Mouse (Mus musculus): Measurements from ENCODE around the gene Nab2.

Nab2 gene

DNA sequence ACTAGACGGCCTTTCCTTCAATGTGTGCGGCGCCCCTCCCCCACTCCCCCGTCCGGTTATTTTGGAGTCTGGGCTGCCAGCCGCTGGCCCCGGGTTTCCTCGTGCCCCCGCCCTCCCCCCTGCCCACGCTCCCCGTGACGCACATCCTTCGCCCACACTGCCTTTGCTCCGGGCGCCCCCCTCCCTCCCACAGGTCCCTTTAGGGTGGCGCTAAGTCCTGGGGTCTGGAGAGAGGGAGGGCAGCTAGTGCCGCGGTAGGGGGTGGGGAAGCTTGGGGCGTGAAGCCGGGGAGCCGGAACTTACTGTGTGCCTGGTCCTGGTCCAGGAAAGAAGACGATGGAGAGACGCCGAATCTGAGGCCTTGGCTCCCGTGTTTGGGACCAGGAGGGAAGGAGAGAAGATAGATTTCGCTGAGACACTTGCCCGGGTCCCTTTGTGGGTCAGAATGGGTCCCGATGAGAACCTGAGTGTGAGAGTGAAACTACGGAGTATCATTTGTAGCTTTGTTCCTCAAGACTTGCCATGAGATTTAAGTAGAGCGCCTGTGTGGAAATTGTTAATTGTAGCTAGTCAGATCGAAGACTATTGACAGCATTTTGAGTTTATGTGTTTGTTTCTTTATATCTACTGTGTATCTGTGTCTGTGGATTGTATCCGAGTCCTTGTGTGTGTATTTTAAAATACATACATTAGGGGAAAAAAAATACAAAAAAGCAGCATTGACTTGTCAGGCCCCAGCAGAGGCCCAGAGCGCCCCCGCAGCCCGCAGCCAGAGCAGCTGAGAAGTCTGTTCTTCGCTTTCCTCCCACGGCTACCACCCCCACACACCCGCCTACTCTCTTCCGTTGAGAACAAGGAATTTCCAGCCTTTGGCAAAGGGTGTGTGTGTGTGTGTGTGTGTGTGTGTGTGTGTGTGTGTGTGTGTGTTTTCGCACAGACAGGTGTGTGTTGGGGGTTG is at the start of gene Nab2:
Gene Nab2 (minus strand): TSS at position 476 of the 958 bp plus-strand sequence.
- peak; percentile 73 to 79 for DNase-seq (ENCODE audit: low spot score in 2 of 2)

DNA sequence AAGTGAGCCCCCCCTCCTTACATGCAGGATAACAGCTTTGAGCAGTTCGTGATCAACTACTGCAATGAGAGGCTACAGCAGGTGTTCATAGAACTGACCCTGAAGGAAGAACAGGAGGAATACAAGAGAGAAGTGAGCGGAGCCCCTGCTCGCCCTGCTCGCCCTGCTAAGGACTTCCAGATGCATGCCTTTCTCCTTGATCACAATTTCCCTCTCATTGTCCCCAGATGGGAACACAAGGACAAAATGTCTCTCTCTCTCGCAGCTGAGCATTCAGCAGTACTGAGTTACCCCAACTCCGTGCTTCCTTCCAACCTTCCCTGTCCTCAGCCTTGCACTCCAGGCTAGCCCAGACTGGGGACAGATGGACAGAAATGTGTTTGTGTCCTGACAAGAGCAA is 44.4 kb upstream of the Nab2 start:
- DNase-seq (ENCODE audit: low spot score in 2 of 2): no peak

DNA sequence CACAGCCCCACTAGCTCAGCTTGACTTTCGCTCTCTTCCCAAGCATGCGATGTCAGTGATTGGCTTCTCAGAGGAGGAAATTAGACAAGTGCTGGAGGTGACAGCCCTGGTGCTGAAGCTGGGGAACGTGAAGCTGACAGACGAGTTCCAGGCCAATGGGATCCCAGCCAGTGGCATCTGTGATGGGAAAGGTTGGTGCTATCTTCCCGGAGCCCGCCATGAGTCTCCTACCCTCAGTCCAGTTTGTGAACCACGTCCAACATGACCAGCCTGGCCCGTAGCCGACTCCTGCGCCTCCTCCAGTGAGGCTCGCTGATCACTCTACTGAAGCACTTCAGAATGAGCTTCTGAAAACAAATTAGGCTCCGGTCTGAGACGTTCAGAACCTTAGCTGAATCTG is 42.0 kb upstream of the Nab2 start:
- DNase-seq (ENCODE audit: low spot score in 2 of 2): no peak

DNA sequence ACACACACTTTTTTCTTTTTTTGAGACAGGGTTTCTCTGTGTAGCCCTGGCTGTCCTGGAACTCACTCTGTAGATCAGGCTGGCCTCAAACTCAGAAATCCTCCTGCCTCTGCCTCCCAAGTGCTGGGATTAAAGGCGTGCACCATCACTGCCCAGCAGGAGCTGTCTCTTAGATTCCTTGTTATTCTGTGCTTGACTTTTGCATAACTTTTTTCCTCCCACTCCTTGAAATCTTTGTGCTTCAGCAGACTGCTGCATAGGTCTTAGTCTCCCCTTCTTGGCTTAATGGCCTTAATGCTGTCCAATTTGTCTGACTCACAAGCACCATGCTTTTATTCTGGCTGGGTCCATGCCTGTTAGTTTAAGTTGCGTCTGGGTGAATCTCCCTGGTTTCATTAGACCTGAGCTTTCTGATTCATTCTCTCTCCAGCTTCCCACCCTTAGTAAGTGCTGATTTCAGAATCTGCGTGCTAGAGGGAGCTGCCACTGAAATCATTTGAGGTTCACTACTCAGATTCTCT is 40.5 kb upstream of the Nab2 start:
- no peak for DNase-seq (ENCODE audit: low spot score in 2 of 2)

DNA sequence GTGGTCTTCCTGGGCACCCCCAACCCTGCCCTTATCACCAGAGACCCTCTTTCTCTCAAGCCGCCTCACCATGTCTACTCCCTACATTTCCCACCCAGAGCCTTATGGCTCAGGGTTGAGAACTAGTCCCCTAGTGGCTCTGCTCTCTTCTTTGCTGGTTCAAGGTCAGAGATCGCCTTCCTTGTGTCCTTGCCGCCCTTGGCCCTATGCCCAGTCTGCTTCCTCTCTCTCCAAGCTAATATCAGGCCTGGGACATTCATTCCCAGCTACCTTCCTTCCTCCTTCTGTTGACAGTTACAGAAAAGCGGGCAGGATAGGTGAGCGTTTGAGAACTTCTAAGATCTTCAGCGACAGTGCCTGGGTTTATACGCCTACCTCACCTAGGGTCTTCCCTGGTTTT is 39.4 kb upstream of the Nab2 start:
- no peak for DNase-seq (ENCODE audit: low spot score in 2 of 2)

DNA sequence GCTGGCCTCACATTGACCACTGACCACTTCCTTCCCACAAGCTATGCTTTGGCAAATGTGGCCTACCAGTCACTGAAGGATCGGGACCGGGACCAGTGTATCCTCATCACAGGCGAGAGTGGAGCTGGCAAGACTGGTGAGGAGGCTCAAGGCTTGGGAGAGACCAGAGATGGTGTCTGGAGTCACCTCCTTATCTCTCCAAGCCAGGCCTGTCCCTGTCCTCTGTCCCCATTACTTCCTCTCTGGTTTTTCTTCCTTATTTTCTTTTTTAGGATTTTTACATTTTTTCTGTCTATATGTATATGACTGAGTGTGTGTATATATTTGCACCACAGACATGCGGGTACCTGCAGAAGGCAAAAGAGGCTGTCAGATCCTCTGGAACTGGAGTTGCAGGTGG is 37.4 kb upstream of the Nab2 start:
- no peak for DNase-seq (ENCODE audit: low spot score in 2 of 2)

DNA sequence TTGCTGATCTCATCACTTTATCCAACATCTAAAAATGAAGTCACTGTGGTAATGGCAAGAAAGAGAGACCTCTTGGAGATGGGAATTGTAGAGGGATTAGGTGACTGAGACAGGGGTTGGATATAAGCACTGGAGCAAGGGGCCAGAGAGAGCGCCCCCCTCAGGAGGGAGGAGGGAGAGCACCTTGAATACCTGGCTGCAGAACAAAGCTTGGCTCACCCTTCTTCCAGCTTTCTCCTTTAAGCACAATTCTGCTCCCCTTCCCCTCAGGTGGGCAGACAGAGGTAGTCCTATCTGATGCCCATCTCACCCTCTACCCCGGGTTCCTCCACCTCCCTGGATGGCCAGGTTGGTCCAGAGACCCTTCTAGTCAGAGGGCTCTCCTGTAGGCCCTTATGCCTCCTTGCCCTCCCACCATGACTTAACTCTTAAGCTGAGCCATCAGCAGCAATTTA is 36.4 kb upstream of the Nab2 start, which contains the start of gene Myo1a:
Gene Myo1a (plus strand): TSS at position 405 of the 455 bp plus-strand sequence.
- no peak for DNase-seq (ENCODE audit: low spot score in 2 of 2)

DNA sequence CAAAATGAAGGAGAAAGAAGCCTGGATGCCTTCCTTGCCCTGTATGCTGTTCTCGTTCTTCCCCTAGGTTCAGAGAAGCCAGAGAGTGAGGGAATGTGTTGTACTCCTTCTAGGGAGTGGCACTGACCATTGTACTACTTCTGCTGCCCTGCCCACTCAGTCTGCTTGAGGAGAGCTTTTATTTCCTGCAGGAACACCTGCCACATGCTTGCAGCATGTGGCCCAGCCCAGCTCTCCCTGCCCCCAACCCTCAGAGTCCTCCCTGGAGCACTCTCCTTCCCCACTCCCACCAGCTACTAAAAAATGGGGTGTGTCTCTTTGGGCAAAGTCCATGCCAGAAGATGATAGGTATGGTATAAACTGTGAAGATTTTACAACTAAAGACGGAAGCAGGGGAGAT is 35.9 kb upstream of the Nab2 start:
- no peak for DNase-seq (ENCODE audit: low spot score in 2 of 2)

DNA sequence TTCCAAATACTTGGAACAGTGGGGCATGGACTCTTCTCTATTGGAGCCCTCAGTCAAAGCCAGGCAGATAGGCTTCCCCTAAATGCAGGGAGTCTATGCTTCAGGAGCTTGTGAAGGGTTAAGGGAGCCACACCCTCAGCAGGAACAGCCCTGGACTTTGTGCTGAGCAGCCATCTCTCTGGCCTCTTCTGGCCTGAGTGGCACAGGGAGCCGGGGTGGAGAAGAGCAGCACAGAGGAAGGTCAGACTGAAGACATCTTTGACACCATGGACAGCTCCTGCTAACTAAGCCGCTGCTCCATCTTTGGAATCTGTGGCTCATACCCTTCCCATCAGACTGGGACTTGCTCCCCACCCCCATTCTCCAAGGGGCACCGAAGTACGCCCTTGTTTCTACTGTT is 34.9 kb upstream of the Nab2 start:
- no peak for DNase-seq (ENCODE audit: low spot score in 2 of 2)

DNA sequence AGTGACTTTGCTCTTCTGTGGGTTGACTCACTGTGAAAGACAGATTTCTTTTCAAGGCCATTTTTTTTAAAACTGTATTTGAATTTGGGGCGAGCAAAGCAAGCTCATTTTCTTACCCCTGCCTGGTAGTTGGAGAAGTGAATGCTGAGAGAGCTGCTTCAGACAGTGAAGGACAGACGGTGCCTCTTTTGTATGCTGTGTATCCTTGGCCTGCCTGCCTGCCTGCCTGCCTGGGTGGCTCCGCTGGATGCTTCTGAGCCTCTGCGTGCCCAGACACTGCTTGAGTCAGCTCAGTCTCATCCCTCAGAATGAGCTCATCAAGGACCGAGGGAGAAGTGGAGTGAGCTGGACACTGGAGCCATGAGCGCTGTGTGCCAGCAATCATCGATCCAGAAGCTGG is 30.6 kb upstream of the Nab2 start:
- DNase-seq (ENCODE audit: low spot score in 2 of 2): no peak

DNA sequence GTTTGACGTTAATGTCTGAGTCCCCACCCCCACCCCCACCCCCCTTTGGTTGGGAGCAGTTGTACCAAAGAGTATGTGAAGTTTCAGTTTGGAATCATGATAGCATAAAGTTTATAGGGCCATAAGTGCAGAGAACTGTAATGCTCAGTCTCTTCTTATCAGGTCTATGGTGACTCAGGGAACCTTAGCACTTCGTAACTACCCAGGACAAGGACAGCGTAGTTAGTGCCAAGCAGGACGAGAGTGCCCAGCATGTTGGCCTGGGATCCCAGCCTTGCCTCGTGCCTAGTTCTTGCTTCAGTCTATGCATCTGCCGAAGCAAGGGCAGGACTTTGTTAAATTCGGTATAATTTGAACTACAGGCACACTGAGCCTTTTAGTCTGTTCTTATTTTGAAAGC is 27.4 kb upstream of the Nab2 start:
- no peak for DNase-seq (ENCODE audit: low spot score in 2 of 2)

DNA sequence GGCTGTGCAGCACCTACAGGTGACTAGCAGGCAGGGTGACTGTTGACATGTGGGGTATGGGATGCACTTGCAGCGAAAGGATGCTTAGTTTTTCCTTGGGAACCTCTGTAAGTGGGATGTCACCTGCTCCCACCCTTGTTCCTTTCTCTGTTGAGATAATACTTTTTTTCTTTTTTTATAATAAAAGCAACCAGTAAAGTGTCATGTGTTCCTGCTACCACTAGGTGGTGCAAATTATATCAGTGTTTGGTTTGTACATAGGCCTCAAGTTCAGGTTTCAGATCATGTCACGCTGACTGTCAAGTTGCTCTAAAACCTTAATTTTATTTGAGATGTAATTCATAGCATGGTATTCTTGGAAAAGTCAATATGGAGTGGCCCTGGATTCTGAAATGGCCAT is 26.3 kb upstream of the Nab2 start:
- no peak for DNase-seq (ENCODE audit: low spot score in 2 of 2)

DNA sequence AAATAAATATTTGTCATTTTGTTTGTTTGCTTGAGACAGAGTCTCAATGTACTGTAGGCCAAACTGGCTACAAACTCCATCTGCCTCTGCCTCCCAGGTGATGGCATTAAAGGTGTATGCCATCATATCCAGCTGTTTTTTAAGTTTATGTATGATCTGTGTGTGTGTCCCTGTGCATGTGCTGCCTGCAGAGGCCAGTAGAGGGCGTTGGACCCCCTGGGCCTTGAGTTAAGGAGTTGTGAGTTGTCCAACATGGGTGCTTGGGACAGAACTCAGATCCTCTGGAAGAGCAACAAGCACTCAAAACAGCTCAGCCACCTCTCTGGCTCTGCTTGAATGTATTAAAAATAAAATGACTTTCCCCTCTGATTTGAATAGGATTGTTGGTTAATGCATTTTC is 22.7 kb upstream of the Nab2 start:
- DNase-seq (ENCODE audit: low spot score in 2 of 2): no peak

DNA sequence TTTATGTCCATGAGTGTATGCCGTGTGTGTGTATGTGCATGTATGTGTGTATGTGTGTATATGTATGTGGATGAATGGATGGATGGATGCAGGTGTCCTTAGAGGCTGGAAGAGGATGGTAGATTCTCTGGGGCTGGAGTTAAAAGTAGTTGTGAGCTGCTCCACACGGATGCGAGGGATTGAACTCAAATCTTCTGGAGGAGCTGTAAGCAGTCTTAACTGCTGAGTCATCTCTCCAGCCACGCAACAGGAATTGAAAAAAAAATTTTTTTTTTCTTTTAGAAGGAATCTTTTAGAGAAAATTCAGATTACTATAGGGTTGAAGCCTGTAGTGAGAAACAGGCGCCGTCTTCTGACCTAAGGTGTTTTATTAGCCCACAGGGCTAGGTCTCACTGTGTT is 14.5 kb upstream of the Nab2 start:
- DNase-seq (ENCODE audit: low spot score in 2 of 2): no peak

DNA sequence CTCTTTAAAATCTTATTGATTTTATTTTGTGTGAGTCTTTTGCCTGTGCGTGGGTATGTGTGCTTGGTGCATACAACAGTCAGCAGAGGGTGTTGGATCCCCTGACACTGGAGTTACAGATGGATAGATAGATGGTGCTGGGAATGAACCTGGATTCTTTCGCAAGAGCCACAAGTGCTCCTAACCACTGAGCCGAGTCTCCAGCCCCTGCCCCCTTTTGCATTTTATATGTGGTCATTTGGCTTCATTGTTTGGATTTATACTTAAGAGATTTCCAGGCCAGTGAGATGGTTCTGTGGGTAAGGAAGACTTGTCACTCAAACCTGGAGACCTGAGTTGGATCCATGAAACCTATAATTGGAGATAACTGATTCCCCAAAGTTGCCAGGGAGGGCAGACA is 11.5 kb upstream of the Nab2 start:
- no peak for DNase-seq (ENCODE audit: low spot score in 2 of 2)

DNA sequence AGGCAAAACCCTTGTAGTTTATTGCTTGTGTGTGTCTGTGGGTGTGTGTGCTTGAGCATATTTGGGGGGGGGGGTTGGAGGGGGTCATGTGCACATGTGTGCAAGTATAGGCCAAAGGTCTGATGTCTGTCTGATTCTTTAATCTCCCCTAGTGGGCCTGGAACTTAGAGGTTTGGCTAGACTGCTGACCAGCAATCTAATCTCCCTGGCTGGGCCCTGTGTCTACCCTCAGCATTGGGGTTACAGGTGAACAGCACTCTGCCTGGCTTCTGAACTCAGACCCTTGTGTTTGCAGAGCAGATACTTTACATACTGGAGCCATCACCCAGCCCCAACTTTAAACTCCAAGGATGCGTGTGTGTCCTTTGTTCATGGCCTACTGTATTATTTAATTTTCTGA is 10.8 kb upstream of the Nab2 start:
- no peak for DNase-seq (ENCODE audit: low spot score in 2 of 2)

DNA sequence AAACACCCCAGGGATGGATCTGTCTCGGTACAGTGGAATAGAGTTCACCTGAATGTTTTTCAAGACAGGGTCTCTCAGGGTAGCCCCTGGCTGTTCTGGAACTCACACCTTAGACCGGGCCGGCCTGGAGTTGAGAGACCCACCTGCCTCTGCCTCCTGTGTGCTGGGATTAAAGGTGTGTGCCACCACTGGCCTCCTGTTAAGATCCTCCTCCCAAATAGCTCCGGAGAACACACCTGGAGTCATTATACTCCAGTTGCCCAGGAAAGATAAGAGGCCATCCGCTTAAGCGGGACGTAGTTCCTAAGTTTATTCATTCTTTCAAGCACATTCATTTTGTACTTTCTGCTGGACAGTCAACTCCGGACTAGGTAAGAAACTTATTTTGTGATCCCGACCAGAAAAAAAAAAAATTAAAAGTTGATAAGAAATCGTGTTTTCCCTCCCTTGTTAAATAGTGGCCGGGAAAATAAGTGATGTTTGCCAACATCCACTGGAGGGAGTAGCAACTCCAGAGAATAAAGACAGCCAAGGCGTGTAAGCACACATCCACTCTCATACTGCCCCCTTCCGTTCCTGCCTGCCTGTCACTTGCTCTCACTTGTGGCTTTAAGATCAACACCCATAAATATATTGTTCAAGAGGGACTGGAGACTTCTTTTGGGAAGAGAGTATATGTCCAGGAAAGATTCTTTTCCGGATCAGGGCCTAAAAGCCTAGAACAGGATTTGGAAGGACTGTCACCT is 9.4 kb upstream of the Nab2 start:
- DNase-seq (ENCODE audit: low spot score in 2 of 2): peak; percentile 64 to 79

DNA sequence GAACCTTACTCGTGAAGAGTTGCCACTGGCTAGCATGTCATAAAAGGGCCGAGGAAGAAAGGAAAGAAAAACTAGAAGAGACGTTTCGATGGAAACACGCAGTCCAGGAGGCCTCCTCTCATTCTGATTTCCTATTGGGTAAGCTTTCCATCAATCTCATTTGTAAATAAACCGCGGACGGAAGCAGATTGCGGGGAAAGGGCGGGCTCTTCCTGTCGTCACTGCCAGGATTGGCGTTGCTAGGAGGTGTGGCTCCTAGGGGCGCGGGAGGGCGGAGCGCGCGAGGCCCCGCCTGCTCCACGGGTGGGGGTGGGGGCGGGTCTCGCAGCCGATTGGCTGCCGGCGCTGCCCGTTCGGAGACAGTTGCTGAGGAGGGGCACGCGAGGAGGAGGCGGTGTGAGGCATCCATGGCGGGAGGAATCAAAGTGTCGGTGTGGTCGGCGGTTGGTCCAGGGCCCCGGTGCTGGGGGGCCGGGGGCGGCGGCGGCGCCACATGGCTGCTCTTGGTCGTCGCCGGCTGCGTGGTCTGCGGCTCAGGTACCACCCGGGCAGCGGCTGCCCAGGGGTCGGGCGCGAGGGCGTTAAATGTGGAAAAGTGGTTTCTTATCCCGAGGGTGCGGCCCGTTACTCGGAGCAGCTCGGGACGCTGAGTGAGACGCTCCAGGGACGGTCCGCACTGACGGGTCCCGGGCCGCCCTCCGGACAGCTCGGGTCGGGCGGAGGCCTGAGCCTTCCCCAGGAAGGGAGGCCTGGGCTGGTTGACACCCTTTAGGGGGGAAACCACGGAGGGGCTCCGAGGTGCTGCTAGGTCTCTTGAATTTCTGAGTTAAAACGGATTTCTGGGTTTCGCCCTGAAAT is 8.6 kb upstream of the Nab2 start:
- DNase-seq (ENCODE audit: low spot score in 2 of 2): peak; percentile 90 to 91

DNA sequence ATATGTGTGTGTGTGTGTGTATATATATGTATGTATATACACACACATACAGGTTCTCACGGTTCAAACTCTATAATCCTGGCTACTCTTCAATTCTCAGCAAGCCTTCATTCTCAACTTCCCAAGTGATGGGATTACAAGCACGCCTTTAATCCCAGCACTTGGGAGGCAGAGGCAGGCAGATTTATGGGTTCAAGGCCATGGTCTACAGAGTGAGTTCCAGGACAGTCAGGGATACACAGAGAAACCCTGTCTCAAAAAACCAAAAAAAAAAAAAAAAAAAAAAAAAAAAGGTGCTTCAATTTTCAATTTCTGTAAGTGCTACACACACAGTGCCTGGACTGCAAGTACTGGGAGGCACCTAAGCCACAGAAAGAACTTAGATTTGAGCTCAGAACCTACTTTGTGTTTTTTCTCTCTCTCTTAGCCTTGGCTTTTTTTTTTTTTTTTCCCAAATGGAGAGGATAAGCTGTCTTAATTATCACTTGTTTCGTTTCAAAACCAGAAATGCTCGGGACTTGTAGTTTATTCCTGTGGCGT is 7.6 kb upstream of the Nab2 start:
- DNase-seq (ENCODE audit: low spot score in 2 of 2): no peak

DNA sequence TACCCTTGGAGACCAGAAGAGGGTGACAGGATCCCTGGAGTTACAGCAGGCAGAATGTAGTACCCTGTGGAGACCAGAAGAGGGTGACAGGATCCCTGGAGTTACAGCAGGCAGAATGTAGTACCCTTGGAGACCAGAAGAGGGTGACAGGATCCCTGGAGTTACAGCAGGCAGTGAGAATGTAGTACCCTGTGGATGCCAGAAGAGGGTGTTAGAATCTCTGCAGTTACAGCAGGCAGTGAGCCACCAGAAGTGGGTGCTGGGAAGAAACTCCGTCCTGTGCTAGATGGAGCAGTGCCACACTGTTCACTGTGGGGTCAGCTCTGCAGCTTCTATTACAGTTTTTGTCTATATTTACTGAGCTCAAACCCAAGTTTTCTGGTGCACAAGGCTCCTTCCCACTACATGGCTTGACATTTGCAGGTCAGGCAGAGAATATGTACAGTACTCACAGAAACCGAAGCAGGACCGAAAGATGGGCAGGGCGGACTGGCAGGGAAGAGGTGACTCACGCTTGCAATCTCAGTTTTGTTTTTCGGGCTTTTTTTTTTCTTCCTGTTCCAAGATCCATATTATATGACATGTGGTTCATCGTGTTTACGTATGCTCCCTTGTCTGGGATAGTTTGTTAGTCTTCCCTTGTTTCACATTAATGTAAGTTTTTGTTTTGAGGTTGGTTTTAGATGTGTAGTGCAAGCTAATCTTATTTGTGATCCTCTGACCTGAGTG is 6.6 kb upstream of the Nab2 start:
- peak; percentile 47 to 76 for DNase-seq (ENCODE audit: low spot score in 2 of 2)

Data from thymus, postnatal 10 days (tissue).